Mouse (Mus musculus) stomach, embryonic 14.5 days (tissue): Measurements from ENCODE around the gene Rara. TPM values are rescaled to one million over a fixed set of nuclear protein-coding genes. Genes with fewer than 3 reads are reported as not detected.

ENCODE experiments used
- polyA plus RNA-seq: library from polyadenylated mRNA; unstranded; fragments of >200 nt; fragmentation: Nextera tagmentation; extraction: Ambion mirVana; gene quantifications from 2 replicates; pipeline ENCODE4 v1.2.1, GENCODE M21; 2014

Gene Rara
- polyA plus RNA-seq, 1 experiment from 2014 or later, result 54.0 TPM

Other genes with a start within 250 kb of the Rara start
- gene Psmd3, start 245.3 kb upstream of the Rara start, polyA plus RNA-seq, result 126 TPM in 2 replicates
- not detected in 2 replicates for gene Csf3, start 226.6 kb upstream of the Rara start, polyA plus RNA-seq
- 39.9 and 41.0 TPM in 2 replicates for gene Med24, start 198.4 kb upstream of the Rara start, polyA plus RNA-seq
- gene Thra, start 187.2 kb upstream of the Rara start, polyA plus RNA-seq, result 61.4 and 62.9 TPM in 2 replicates
- gene Nr1d1, start 152.5 kb upstream of the Rara start, polyA plus RNA-seq, result 1.7 and 2.3 TPM in 2 replicates
- gene Msl1, start 132.3 kb upstream of the Rara start, polyA plus RNA-seq, result 21.6 and 22.3 TPM in 2 replicates
- 33.7 and 35.1 TPM in 2 replicates for gene Casc3, start 122.9 kb upstream of the Rara start, polyA plus RNA-seq
- 5.6 and 7.7 TPM in 2 replicates for gene Rapgefl1, start 91.0 kb upstream of the Rara start, polyA plus RNA-seq
- gene Wipf2, start 64.2 kb upstream of the Rara start, polyA plus RNA-seq, result 6.8 and 7.1 TPM in 2 replicates
- 31.4 and 32.6 TPM in 2 replicates for gene Cdc6, start 20.0 kb upstream of the Rara start, polyA plus RNA-seq
- gene Gjd3, start 55.2 kb downstream of the Rara start, polyA plus RNA-seq, result not detected in 2 replicates
- 260 and 284 TPM in 2 replicates for gene Top2a, start 96.4 kb downstream of the Rara start, polyA plus RNA-seq
- gene Igfbp4, start 113.4 kb downstream of the Rara start, polyA plus RNA-seq, result 494 and 532 TPM in 2 replicates
- 2.4 and 2.5 TPM in 2 replicates for gene Tns4, start 161.5 kb downstream of the Rara start, polyA plus RNA-seq
- 0.46 and 0.52 TPM in 2 replicates for gene Ccr7, start 227.3 kb downstream of the Rara start, polyA plus RNA-seq